Mouse (Mus musculus) neural tube, embryonic 15.5 days (tissue): ENCODE results near the gene Lin7b. TPM values are rescaled to one million over a fixed set of nuclear protein-coding genes. Genes with fewer than 3 reads are reported as not detected.
A peak's percentile ranks its signal among the peaks of the same experiment; 100 is the strongest.

Experiments used
- ATAC-seq: fragments of 200-750 bp; cut with Nextera tagmentation; 2 replicates; pipeline ENCODE4 v1.8.0; 2017; ENCODE audit warnings: mild to moderate bottlenecking, moderate TSS enrichment, moderate library complexity; ENCODE audit not compliant: low FRiP score
- H3K27ac ChIP-seq: fragments of 300-500 bp; sonication (generic); replicated peaks from 2 replicates; pipeline ENCODE4 v1.5.1; 2015; ENCODE audit warnings: mild to moderate bottlenecking, inconsistent platforms
- H3K27me3 ChIP-seq: fragments of 300-500 bp; sonication (generic); replicated peaks from 2 replicates; pipeline ENCODE4 v1.6.1; 2015; ENCODE audit warnings: inconsistent platforms
- H3K36me3 ChIP-seq: fragments of 300-500 bp; sonication (generic); 2 replicates; pipeline ENCODE4 v1.6.1; 2015; ENCODE audit warnings: inconsistent platforms
- H3K4me1 ChIP-seq: fragments of 300-500 bp; sonication (generic); 2 replicates; pipeline ENCODE4 v1.6.1; 2015; ENCODE audit warnings: inconsistent platforms
- H3K4me2 ChIP-seq: fragments of 300-500 bp; sonication (generic); 2 replicates; pipeline ENCODE4 v1.6.1; 2015; ENCODE audit warnings: inconsistent platforms, mild to moderate bottlenecking, moderate library complexity
- H3K4me3 ChIP-seq: fragments of 300-500 bp; sonication (generic); replicated peaks from 2 replicates; pipeline ENCODE4 v1.5.1; 2015; ENCODE audit warnings: mild to moderate bottlenecking, inconsistent platforms
- H3K9ac ChIP-seq: fragments of 300-500 bp; sonication (generic); replicated peaks from 2 replicates; pipeline ENCODE4 v1.6.1; 2015; ENCODE audit warnings: mild to moderate bottlenecking, inconsistent platforms
- H3K9me3 ChIP-seq: fragments of 300-500 bp; sonication (generic); replicated peaks from 2 replicates; pipeline ENCODE4 v1.6.1; 2016; ENCODE audit warnings: inconsistent platforms
- WGBS: fragments of 180-500 bp; shearing (Covaris S2); methylation state at CpG from one replicate; pipeline ENCODE4 v1.1.7; 2015; ENCODE audit warnings: mixed read lengths; 5-methylcytosine and 5-hydroxymethylcytosine counted together
- polyA plus RNA-seq: library from polyadenylated mRNA; unstranded; fragments of >200 nt; fragmentation: Nextera tagmentation; extraction: Ambion mirVana; gene quantifications from 2 replicates; pipeline ENCODE4 v1.2.1, GENCODE M21; 2015

Lin7b gene
- polyA plus RNA-seq, 1 experiment from 2014 or later, result 58.3 TPM

DNA sequence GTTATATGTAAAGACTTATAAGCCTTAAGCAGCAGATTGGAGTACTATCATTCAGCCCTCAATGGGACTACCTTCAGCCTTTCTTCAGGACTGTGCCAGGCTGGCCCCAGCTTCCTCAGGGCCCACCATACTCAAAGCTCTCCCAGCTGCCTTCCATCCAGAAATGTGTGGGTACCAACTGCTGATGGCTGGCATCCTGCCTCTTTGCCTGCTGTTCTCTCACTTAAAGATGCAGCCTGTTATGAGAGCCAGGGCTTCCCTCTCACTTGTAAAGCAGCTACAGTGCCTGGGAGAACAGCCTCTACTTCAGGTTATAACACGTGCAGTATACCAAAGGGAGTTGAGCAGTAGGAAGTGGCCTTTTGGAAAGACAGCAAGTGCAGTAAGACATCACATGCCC, 5.7 kb upstream of the Lin7b start:
- Histone ChIP-seq H3K27me3 (no peaks in the 10 kb centered on the region), H3K4me1 (peaks cover 3% of the 10 kb centered on the region; the same call in 1 of the 2 replicates), H3K9ac (no peak overlapping the region), H3K4me2 (no peak overlapping the region), H3K27ac (no peak overlapping the region), H3K36me3 (peaks cover 82% of the 10 kb centered on the region), H3K4me3 (no peak overlapping the region), H3K9me3 (no peaks in the 10 kb centered on the region)
- ATAC-seq, result no peak
- 88% methylated on average over 1 of the region's 1 CpGs for WGBS

DNA sequence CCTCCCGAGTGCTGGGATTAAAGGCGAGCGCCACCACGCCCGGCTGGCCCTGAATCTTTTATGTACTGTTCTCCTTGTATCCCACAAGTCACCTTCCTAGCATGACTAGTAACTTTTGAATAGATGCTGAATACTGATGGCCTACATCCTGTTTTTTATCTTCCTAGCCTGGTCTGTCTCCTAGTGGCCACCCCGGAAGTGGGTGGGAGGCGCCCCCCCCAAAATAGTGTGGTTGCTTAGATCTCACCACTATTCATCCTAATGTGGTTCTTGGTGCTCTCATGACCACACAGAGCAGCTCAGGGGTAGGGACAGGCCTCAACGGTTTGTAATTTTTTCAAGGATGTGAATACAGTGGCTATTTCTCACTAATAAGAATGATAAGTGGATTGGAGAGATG, 4.2 kb upstream of the Lin7b start:
- no peak overlapping the region for H3K27ac ChIP-seq
- no peaks in the 10 kb centered on the region for H3K9me3 ChIP-seq
- H3K9ac ChIP-seq, result no peak overlapping the region
- H3K4me1 ChIP-seq, result peaks cover 16% of the 10 kb centered on the region
- 91% methylated on average over 8 of the region's 8 CpGs for WGBS
- H3K36me3 ChIP-seq, result peaks cover 68% of the 10 kb centered on the region
- H3K4me3 ChIP-seq, result no peak overlapping the region
- no peaks in the 10 kb centered on the region for H3K27me3 ChIP-seq
- no peak for ATAC-seq
- H3K4me2 ChIP-seq, result no peak overlapping the region

DNA sequence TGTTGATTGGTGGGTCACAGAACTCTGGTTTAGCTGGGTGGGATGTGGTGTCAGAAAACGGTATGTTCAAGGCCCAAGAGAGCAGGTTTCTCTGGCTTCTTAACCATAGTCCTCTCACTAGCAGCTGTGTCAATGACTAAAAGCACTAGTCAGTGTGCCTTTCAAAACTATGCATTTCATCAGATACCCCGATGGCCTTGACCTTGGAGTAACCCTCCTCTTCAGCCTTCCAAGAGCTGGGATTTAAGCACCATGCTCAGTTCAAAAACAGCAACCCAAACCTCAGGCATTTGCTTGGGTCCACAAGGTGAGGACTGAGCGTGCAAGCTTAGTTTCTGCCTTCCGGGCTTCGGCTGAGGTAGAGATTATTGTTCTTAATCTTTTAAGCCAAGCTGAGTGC, 2.0 kb upstream of the Lin7b start:
- Histone ChIP-seq H3K27ac (no peak overlapping the region), H3K36me3 (peaks cover 46% of the 10 kb centered on the region), H3K9me3 (no peaks in the 10 kb centered on the region), H3K27me3 (peaks cover 7% of the 10 kb centered on the region; the same call in 1 of the 2 replicates), H3K4me3 (no peak overlapping the region), H3K4me1 (peaks cover 39% of the 10 kb centered on the region), H3K4me2 (no peak overlapping the region), H3K9ac (no peak overlapping the region)
- 85% methylated on average over 5 of the region's 5 CpGs for WGBS
- no peak for ATAC-seq

DNA sequence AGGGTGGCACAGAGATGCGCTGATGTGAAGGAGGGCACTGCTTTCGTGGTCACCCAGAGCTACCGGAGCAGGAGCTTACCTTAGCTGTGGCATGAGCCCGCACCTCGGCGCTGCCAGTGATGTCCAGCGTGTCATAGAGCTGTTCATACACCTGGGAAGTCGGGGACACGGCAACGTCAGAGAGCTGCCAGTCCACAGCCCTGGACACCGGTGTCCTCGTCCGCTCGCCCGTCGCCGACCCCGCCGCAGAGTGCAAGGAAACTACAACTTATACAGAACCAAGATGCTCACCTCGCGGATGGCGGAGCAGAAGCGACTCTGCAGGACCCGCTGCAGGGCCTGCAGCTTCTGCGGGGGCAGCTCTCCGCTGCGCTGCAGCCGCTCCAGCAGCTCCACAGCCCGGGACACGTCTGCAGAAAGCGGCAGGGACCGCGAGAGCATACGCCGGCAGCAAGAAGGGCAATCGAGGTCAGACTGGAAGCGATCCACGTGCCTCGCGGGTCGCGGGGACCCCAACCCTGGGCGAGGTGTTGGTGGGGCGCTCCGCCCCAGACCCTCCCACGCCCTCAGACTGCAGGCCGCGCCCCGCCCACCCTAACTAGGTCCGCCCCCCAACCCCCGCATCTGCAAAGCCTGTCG, 428 bp downstream of the Lin7b start:
- Histone ChIP-seq H3K4me3 (peak overlapping the region; percentile 55), H3K9me3 (no peaks in the 10 kb centered on the region), H3K27ac (peak overlapping the region; percentile 58), H3K4me2 (peak overlapping the region; percentile 95), H3K36me3 (peaks cover 22% of the 10 kb centered on the region), H3K27me3 (peaks cover 7% of the 10 kb centered on the region; the same call in 1 of the 2 replicates), H3K4me1 (peaks cover 49% of the 10 kb centered on the region), H3K9ac (peak overlapping the region; percentile 64)
- WGBS, result 10% methylated on average over 48 of the region's 52 CpGs
- no peak; the same call in 1 of the 2 replicates for ATAC-seq

DNA sequence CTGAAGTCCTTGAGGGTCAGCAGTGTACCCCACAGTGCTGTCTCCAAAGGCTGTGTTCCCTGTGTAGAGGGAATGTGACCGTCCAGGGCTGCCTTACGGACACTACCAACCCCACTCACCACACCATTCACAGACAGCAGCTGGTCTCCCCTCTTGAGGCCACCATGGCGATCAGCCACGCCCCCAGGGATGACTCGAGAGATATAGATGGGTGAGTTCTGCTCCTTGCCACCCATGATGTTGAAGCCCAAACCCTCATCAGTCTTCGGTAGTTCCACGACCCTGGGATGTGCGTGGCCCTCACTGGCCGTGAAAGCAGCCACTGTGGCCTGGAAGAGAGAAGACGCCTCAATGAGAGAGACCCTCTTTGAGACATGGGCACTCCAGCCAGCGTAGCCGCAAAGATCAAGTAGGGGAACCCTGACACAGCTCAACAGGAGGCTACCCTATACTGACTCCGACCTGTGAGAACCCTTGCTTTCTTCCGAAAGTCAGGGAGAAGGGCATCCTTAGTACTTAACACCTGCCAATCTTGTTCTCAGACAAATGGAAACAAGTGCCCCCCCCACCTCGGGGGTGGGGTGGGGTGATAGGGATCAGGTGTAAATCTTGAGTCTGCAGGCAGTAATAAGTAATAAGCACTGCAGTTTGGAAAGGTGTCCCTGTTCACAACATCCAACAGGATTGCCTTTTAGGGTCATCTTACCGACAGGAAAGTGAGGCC, 1.2 kb downstream of the Lin7b start:
- peaks cover 55% of the 10 kb centered on the region for H3K4me1 ChIP-seq
- 72% methylated on average over 16 of the region's 16 CpGs for WGBS
- H3K4me3 ChIP-seq, result peak overlapping the region; percentile 55

DNA sequence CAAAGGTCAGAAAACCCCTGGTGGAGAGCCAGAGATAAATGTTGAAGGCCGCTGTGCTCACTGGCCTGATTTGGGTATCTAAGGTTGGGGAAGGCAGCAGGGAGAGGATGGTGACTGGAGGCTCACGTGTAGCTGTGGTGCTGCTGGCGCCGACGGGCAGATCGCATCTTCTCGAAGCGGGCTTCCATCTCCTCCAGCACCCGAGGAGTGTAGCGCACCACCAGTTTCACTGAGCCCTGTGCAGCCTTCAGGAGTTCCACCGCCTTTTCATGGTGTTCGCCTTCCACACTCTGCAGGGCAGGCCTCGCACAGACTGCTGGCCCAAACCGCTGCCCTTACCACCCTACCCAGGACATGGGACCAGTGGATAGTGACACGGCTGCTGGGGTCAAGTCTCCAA, 2.2 kb downstream of the Lin7b start:
- ATAC-seq, result no peak
- Histone ChIP-seq H3K4me2 (peak overlapping the region; percentile 71), H3K9ac (peak overlapping the region; percentile 69; the same call in 1 of the 2 replicates), H3K4me3 (peak overlapping the region; percentile 79), H3K36me3 (peaks cover 10% of the 10 kb centered on the region), H3K27me3 (peaks cover 11% of the 10 kb centered on the region; the same call in 1 of the 2 replicates), H3K27ac (peak overlapping the region; percentile 90; the same call in 1 of the 2 replicates), H3K4me1 (peaks cover 56% of the 10 kb centered on the region), H3K9me3 (no peaks in the 10 kb centered on the region)
- WGBS, result 83% methylated on average over 15 of the region's 15 CpGs

More for the DNA sequence above, 1.2 kb downstream of the Lin7b start:
- no peaks in the 10 kb centered on the region for H3K9me3 ChIP-seq
- H3K27ac ChIP-seq, result no peak overlapping the region
- no peak overlapping the region for H3K9ac ChIP-seq
- no peak for ATAC-seq
- H3K4me2 ChIP-seq, result peak overlapping the region; percentile 95
- H3K36me3 ChIP-seq, result peaks cover 18% of the 10 kb centered on the region
- H3K27me3 ChIP-seq, result peaks cover 7% of the 10 kb centered on the region; the same call in 1 of the 2 replicates

DNA sequence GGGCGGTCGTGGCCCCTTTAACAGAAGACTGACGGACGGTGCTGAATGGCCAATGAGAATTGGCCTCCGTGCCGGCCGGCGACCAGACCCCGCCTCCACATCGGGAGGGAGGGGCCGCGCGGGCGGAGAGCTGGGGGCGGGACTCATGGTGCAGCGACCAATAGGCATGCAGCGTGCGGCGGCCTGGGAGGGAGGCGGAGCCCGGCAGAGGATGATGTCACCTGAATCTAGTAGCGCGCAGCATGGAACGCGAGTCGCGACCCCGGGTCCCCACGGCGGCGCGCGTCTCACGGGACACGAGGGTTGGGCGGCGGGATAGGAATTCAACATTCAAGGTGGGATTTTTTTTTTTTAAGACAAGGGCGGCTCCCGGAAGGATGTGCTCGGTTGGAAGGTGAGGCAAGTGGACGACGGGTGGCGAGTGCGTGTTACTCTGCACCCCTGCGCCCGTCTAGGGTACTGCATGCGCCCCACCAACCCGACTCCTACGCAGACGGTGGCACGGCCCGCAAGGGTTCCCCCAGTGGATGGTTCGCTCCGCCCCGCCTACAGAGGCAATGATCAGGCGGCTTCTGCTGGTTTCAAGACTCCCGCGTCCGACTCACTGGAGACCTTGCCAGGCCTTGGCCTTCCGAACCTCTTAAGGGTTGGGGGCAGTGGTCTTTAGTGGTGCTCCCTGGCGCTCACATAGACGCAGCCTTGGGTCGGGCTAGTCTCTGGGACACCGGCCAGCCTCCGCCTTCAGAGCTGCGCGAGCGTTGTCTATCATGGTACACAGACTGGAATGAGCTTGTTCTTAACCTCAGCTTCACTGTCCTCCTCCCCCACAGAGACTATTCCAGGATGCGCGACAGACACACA, 3.1 kb downstream of the Lin7b start:
- under 1% methylated on average over 70 of the region's 70 CpGs for whole genome bisulfite sequencing
- peak overlapping the region; percentile 90 for H3K27ac ChIP-seq
- no peaks in the 10 kb centered on the region for H3K9me3 ChIP-seq
- H3K4me1 ChIP-seq, result peaks cover 65% of the 10 kb centered on the region
- peak overlapping the region; percentile 71 for H3K4me2 ChIP-seq
- peak; percentile 88 for ATAC-seq
- H3K27me3 ChIP-seq, result peaks cover 11% of the 10 kb centered on the region; the same call in 1 of the 2 replicates
- peaks cover 2% of the 10 kb centered on the region; the same call in 1 of the 2 replicates for H3K36me3 ChIP-seq
- H3K4me3 ChIP-seq, result peak overlapping the region; percentile 79
- peak overlapping the region; percentile 90 for H3K9ac ChIP-seq

DNA sequence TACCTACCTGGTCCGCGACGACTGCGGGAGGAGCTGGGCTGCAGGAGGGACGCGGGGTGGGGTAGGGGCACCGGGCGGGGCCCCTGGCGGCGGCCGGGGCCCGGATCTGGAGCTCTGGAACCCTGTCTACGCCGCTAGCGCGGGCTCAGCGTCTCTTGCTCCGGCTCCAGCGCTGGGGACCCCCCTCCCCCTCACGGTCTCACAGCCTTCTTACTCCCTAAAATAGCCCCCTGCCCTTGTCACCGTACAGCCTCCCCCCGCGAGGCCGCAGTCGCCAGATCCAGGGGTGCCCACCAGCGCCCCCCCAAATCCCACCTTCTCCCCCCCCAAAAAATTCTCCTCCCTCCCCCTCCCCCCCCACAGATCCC, 3.7 kb downstream of the Lin7b start, which contains the start of gene Ppfia3:
TSS of gene Ppfia3 (minus strand) at position 368 of the 368 bp plus-strand sequence.
- peak; percentile 33 for ATAC-seq
- Histone ChIP-seq H3K4me2 (peak within 1 kb of the TSS; percentile 71), H3K36me3 (no peaks in the 10 kb centered on the region), H3K9me3 (no peaks in the 10 kb centered on the region), H3K27ac (peak within 1 kb of the TSS; percentile 90), H3K4me1 (peaks cover 72% of the 10 kb centered on the region), H3K27me3 (peaks cover 11% of the 10 kb centered on the region; the same call in 1 of the 2 replicates), H3K4me3 (peak within 1 kb of the TSS; percentile 79), H3K9ac (peak within 1 kb of the TSS; percentile 90)
- under 1% methylated on average over 23 of the region's 26 CpGs for WGBS

DNA sequence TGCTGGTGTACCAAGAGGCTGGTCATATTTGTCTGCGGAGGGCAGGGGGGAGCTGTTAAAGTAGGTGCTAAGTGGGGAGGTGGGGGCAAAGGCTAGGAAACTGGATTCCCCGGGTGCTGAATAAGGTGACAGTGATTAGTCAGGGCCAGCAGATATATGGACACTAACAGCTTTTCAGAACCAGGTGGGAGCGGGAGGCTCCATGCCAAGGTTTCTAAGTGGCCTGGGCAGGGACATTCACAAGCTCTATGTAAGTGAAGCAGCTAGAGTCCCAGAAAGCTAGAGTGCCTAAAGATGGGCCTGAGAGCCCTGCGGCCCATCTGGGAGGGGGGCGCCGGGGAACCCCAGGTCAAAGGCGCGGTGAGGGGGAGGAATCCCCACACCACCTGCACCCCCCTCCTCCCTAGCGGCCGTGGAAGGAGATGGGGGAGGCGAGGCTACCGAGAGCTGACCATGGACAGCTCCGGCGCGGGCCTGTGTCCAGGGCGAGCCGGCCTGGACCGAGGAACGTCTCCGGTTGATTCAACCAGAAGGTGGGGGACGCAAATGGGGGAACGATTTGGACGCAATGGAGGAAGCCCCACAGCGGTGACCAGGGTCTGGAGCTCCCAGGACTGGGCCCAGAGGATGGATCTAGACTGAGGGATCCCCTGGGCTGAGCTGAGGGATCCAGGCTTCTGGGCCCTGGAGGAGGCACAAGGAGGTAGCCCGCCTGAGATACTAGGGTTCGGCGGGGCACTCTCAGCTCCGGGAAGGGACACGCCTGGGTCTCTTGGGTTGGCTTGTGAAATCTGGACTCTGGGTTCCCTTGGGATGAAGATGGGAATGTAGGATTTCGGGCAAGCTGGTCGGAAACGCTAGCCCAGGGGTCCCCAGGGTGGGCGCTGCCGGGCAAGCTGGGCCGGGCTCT, 4.4 kb downstream of the Lin7b start:
- WGBS, result 3% methylated on average over 35 of the region's 35 CpGs
- Histone ChIP-seq H3K4me2 (peak overlapping the region; percentile 71), H3K27ac (peak overlapping the region; percentile 82), H3K4me1 (peaks cover 75% of the 10 kb centered on the region), H3K36me3 (no peaks in the 10 kb centered on the region), H3K27me3 (peaks cover 11% of the 10 kb centered on the region; the same call in 1 of the 2 replicates), H3K9me3 (no peaks in the 10 kb centered on the region), H3K9ac (peak overlapping the region; percentile 90), H3K4me3 (peak overlapping the region; percentile 79)
- no peak for ATAC-seq

DNA sequence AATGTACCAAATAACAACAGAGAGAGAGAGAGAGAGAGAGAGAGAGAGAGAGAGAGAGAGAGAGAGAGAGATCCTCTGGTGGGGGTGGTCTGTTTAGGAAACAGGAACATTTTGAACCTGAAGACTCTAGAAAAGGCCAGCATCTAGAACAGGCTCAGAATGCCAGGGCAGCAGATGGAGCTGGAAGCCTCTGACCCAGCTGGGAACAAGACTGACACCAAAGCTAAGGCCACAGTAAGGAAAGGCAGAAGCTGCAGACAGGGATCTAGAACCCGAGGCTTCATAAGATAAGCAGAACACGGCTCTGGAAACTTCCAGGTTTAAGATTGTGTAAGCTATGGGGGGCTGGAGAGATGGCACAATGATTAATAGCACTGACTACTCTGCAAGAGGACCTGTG, 6.4 kb downstream of the Lin7b start:
- no peak for ATAC-seq
- 90% methylated on average over 2 of the region's 2 CpGs for WGBS

More for the DNA sequence above, 6.4 kb downstream of the Lin7b start:
- Histone ChIP-seq H3K9me3 (no peaks in the 10 kb centered on the region), H3K4me3 (no peak overlapping the region), H3K4me2 (no peak overlapping the region), H3K36me3 (peaks cover 4% of the 10 kb centered on the region), H3K9ac (no peak overlapping the region), H3K27me3 (peaks cover 6% of the 10 kb centered on the region; the same call in 1 of the 2 replicates), H3K27ac (no peak overlapping the region), H3K4me1 (peaks cover 57% of the 10 kb centered on the region)
